Mouse (Mus musculus) A20 (cell line): ENCODE measurements at regions not wholly inside any gene's neighbourhood (a gene's known extent, or its start where the extent isn't known, plus 50 kb on each side); places are given as distances from the start of the nearest gene placed in this dataset.
A peak's percentile ranks its signal among the peaks of the same experiment; 100 is the strongest.

Experiments
- DNase-seq: peaks from one replicate; pipeline ENCODE4 v3.0.0-alpha.2; 2011; ENCODE audit warnings: low read depth, low spot score

DNA sequence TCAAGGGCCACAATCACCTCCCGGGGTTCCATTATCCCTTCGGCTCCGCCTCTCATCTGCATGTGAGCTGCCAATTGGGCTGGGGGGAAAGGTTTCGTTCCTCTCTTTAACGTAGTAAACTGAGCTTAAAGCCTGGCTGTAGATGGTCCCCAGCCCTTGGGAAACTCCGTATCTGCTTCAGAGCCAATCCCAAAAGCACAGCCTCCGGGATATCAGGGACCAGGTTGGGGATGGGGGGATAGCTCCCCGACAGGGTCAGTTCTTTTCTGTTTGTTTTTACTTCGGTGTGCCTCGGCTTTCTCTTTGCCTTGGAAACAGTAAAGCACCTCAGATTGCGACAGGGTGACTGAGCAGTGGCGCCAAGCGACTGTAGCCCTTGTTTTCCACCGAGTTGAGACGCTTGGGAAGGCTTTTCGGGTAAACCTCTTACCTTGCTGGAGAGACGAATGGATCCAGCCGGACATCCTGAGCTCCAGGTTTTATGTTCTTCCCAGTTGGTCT lies 64.5 kb downstream of the Tfap2c start:
- DNase-seq: no peak

DNA sequence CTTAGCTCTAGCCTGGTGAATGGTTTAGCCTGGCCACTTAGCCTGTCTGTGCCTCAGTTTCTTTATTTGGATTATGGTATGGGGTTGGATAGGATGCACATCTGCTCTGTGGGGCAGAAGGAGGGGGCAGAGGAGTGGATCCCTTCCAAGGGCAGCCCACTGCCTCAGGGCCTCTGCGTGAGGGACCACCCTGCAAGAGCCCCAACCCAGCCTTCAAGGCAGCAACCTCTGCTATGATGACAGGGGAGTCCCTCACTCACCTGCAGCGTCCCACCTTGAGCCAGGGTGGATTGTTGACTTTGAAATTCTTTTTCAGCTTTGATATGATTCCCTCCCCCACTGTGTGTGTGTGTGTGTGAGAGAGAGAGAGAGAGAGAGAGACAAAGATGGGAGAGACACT lies 65.8 kb downstream of the Tfap2c start:
- no peak for DNase-seq

DNA sequence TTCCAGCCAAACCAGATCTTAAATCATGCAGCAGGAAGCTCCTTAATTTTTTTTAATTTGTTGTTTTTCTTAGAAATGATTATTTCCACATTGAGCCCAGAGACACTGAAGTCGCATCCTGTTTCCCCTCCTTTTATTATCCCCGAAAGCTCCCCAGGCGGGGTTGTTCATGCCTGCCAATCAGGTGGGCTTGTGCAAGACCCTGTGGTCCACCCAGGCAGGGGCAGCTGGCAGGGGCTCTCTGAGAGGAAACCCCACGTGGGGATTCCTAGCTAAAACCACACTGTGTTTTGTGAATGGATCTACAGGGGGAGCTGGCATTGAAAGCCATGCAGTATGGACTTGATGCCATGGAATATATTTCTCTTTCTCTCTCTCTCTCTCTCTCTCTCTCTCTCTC lies 66.2 kb downstream of the Tfap2c start:
- DNase-seq: no peak

DNA sequence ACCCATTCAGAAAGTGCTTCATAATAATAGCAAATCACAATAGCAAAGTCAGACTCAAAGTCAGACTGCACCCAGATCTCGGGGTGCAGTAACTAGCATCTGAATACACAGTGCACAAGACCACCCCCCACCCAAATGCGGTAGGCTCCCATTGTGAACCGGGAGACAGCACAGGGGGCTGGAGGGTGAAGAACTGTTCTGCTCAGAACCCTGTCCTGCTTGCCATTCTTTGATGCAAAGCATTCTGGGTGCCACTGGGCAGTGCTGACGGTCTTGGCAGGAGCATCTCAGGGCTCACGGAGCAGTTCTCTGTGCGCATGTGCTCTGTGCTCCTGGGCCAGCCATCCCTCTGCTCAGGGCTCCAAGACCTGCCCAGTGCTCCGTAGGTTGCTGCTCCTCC lies 69.8 kb downstream of the Tfap2c start:
- DNase-seq: no peak

DNA sequence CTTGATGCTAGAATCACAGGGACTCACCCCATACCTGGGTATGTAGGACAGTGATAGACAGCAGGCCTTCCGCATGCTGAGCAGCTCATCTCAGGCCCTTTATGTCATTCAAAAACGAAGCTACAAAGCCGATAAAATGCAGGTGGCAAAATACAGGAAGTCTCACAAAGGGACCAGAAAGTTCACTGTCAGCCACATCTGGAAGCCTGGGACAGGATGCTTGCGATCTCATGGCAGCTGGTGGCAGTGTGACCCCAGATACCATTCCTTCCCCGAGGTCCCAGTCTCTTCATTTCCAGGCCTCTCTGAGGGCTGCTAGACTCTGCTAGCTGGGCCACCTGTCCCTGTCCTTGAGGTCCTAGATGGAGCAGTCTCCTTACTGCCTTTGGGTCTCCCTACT lies 70.6 kb downstream of the Tfap2c start:
- peak; percentile 19 for DNase-seq

DNA sequence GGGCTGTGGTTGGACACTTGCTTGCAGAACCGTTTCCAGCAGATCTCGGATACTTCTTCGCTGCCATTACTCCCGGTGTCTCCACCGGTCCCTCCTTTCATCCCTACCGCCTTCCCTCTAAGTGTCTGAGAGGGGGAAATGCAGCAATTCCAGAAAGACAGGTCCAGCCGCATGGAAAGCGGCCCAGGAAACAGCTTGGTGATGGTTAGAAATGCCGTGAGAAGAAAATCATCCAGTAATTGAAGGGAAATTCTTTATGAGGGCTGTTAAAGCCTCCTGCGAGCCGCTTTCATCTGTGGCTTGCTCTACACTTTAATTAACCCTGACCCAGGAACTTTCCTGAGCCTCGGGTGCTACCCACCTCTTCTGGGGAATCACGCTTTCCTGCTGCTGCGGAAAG lies 74.3 kb downstream of the Tfap2c start:
- no peak for DNase-seq

DNA sequence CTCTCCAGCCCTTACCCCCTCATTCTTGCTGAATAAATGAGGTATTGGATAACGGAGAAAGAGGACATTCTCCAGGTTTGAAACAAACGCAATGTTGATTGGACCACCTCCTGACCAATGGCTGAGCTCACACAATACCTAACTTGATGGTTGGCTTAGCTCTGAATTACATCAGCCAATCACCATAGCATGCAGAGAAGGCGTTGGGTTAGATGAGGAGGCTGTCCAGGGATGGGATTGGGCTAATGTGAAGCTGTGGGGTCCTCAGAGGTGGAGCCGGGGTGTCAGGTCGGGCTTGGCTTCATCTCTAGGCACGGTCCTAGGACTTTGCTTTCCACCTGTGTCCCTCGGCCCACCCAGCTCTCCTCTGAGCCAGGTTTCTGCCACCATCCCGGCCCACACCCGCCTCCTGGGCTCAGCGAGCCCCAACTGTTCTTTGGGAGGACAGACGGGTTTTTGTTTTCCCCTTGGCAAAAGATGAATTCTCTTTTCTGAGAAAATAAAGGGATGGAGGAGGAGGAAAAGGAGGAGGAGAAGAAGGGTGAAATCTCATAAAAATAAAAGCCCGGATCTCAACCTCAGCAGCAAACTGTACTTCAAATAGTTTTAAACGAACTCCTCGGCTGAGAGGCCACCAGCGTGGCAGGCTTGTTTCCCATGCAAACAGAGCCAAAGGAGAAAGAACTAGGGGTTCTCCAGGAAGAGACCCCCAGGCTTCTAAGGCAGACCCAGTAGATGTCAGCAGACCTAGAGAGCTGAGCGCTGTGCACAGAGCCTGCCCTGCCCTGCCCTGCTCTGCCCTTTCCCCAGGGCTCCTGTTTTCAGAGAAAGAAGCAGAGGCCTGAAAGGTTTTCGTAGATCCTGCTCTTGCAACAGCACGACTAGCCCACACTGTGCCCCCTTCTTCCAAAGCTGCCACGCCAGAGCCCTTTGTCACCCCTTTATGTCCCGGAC lies 78.2 kb downstream of the Tfap2c start:
- DNase-seq: no peak

DNA sequence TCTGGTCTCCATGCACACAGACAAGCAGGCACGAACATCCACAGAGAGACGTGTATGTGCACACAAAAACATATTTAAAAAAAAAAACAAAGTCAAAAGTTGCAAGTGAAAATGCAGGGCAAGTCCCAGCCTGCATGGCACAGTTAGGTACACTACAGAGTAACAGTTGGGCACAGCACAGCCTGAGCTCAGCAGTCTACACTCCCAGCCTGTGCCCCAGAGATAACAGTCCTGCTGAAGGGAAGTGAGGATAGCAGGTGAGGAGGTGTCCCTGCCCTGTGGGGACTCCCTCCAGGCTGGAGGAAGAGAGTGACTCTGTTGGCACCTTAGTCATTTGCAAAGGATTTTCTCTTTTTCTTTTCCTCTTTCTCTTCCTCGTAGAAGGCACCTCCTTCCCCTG lies 80.9 kb downstream of the Tfap2c start:
- peak; percentile 16 for DNase-seq

DNA sequence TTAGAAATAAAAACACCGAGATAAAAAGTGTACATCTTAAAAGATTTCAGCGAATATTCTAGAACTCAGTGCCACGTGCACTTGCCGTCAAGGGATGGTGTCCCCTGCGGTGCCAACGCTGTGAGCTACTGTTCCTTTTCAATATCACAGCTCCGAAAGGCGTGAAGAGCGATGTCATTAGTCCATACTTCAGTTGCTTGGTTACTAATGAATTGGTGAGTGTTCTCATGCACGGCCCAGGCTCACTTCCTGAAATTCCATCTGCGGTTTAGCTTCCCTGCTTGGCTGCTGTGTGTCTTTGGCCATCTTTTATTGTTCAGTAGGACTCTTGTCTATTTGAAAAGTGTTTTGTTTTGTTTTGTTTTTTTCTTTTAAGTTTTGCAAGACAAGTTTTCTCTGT lies 93.2 kb downstream of the Tfap2c start:
- DNase-seq: no peak

DNA sequence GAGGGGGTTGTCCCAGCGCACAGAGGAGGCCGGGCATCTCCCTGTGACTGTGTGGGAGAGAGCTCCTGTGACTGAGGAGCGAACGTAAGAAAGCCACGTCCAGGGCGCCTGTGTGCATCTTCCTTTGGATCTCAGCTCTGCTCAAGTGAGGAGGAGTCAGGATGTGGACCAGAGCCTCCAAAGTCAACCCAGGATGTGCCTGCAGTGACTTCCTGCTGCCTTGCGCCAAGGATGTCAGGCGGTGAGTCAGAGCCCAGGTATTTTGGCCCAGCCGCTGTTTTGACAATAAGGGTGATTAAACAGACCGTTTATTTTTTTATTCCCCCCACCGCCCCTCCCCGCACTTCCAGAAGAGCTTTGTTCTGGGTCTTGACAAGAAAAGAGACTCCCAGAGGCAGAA lies 94.5 kb downstream of the Tfap2c start:
- no peak for DNase-seq

DNA sequence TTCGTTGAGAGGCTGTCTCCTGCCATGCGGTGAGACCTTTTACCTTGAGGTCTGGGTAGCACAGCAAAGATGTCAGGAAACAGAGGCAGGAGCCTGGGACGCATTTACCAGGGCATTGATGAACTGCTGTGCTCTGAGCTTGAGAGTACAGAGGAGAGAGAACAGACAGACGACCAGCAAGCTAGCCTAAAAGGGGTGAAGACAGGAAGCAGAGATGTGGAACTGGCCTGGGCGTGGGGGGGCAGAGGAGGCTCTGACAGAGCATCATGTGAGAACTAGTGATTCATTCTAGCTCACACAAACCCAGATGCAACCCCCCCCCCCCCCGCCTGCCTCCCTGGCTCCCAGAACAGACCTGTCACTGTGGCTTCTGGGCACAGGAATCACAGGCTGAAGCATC lies 95.1 kb downstream of the Tfap2c start:
- DNase-seq: no peak

DNA sequence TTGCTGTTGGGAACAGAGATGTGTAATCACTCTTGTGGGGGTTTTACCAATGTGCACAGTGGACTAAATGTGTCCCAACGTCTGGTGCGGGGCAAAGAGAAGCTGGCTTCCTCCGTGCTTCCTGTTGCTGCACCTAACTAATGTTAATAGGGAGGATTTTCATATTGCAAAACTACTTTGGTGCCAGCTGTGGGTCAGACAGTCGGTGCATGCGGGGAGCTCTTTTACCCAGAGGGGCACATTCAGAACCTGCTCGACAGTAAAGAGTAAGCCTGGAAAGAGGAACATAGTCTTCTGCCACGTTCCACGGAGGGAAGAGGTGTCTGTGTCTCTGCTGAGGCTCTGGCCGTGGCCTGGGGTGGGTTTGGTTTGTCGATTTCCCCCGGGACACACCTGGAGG lies 98.7 kb downstream of the Tfap2c start:
- DNase-seq: peak; percentile 11

DNA sequence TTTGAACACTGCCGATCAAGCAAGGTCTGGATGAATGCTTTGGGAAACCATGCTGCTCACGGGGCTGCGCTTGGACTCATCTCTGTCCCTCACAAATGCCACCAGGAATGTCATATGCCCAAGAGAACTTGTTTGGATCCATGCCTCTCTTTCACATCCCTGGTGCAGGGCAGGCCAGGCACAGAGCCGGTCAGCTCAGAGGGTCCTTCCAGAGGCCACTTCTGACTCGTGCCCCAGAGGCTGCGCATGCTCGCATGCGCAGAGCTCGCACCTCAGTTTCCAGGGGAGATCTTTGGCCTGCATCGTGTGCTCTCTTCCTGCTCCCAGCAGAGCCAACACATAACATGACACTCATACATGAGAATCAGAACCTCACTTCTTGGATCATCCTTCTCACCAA lies 111.1 kb downstream of the Tfap2c start:
- no peak for DNase-seq

DNA sequence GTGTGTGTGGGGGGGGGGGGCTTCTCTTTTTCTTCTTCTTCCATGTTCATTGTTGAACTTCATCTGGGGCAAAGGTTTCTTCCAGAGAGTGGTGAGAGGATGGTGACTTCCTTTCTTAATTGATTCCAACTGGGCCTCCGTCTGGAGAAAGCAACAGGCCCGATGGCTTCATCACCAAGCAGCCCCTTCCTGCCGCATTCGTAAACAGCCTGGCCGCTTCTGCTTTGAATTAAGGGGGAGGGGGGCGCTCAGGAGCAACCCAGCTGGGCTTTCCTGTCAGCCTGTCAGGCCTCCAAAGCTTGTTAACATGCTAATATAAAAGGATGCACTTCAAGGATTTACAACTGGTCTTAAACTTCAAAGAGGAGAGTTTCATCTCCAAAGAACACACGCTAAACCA lies 111.5 kb downstream of the Tfap2c start:
- no peak for DNase-seq

DNA sequence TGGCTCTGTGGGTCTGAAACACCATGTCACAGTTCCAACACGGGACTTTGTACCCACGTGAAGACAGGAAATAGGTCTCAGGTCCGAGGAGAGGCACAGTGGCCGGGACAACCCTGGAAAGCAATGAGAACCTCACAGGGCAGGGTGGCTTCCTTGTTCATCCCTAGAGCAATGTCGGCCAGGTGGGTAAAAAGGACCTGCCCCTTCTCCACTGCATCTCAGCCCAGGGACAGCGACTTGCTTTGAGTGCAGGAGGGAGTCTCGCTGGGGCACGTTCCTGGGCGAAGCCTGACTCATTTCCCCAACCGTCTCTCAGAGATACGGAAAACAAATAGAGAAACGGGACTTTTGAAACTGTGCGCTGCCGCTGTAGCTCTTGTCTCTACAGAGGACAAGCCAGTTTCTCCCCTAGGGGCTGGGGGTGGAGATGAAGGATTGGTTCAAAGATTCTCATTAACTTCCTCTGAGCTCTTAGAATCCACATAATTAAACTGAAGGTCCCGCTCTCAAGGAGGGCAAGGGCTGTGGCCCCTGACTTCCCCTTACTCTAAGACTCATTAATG lies 112.1 kb downstream of the Tfap2c start:
- no peak for DNase-seq

DNA sequence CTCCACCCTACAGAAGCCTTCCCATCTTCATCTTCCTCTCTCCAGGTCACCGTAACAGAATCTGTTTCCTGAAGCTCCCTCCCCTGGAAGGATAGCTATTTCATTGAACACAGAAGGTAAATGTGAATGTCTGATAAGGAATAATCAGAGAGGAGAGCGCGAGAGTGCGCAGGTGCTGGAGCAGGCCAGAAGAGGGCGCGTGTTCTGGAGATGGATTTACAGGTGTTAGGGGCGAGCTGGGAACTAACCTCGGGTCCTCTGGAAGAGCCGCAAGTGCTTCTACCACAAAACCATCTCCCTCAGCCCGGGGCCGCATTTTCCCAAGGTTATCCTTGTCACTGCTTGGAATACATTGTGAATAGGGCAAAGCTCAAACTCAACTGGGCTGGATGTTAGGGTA lies 112.8 kb downstream of the Tfap2c start:
- no peak for DNase-seq

DNA sequence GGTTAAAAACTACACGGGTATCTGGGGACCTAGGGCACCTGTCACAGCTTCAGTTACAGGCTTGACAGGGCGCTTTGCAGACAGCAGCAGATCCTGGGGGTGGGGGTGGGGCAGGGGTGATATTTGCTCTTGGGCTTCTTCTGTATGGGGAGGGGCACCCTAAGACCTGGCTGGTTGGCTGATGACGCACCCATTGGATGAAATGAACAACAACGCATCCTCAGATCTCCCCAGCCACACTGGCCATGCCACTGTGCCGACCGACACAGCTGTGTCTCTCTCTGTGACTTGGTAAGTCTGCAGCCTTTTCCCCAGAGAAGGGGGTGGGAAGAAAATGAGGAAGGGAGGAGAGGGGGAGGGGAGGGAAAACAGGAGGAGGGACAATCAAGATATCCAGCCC lies 114.3 kb downstream of the Tfap2c start:
- DNase-seq: no peak

DNA sequence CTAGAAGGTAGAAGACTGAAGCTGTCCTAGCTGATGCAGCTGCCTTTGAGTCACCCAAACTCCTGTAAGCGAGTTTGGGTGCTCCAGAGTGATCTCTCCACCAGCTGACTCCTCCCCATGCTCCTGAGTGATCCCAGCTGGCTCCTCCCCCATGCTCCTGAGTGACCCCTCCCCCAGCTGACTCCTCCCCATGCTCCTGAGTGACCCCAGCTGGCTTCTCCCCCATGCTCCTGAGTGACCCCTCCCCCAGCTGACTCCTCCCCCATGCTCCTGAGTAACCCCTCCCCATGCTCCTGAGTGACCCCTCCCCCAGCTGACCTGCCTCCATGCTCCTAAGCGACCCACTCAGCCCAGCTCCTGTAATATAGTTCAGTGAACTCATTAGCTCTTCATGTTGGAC lies 123.7 kb downstream of the Tfap2c start:
- DNase-seq: no peak

DNA sequence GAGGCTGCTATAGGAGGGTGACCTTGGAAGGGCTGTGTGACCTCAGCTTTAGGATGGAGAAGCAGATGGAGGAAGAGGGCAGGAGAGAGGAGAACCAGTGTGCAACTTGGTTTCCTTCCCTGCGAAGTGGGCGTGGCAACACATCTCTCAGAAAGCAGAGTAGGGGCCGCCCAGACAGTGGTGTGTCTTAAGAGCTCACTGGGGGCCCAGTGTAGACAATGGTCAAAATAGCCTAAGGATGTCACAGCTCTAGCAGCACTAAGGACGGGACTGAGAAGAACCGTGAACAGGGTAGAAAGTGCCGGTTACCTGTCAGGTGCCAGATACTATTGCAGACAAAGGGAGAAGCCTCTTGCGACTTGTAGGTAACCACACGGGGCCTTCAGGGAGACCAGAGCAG lies 125.2 kb downstream of the Tfap2c start:
- DNase-seq: no peak

DNA sequence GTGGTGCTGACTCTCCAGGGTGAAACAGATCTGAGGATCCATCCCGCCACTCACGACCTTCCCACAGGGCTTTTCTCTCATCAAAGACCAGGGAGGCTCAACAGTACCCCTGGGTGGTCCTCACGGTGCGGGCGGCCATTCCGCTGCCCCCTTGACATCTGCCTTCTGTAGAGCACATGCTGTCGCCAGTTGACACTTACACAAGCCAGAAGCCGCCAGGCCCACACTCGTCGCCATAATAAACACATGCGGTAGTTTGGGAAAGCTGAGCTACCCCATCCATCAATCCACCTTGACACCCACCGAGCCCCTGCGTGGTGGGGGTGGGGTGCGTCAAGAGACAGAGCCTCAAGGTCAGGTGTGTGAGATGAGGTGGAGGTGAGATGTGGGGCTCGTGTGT lies 125.7 kb downstream of the Tfap2c start:
- no peak for DNase-seq

DNA sequence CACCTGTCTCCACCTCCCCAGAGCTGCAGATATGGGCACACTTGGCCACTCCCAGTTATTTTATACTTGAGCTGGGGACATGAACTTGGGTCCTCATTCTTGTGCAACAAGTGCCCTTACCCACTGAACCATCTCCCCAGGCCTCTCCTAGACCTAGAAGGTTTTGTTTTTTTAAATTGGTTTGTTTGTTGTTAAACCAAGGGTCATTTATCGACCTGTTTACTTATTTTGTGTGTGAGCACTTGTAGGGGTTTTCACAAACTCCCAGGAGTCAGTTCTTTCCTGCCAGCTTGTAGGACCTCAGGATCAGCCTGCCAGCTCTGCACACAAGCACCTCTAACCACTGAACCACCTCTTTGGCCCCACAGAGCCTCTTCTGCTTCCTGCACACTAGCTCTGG lies 140.8 kb downstream of the Tfap2c start:
- DNase-seq: no peak

DNA sequence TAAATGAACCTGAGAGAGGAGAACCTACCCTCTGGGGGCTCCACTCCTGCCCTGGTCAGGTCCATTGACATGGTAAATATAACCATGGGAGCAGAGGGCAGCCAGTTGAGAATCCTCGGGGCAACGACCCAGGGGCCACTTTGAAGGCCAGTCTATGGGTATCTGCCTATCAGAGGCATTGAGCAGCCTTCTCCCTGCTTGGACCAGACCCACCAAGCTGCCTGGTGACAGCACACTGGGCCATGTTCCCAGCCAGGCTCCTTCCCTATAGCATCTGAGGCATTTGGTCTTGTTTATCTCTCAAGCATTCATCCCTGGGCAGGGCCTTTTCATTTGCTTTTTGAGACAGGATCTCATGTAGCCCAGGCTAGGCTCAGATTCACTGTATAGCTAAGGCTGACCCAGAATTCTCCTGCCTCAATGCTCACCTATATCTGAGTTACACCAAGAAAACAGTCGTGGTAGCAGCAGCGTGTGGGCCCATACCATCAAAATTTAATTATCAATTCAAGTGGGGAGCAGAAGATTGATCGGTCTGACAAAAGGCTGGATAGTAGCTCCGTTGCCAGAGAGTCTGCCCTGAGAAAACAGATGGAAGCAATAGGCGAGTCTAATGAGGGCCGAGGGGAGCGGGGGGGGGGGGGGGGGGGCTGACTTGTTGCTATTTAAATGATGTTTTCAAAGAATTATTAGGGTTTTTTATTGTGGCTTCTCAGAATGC lies 141.7 kb downstream of the Tfap2c start:
- no peak for DNase-seq

DNA sequence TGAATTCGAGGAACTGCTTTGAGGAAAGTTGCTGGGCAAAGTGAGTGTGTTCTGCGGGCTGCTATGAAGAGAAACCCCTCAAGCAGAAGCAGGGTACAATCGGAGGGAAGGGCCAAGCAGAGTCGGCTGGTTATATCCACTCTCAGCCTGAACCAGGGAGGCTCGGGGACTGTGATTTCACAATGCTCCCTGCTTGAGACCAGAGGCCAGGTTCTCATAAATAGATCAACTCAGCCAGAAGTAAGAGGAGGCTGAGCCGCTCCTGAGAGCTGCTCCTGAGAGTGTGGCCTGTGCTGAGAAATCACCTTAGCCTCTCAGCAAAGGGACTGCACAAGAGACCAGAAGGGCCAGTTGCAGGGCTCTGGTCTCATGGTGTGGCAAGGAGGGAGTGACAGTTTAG lies 149.6 kb downstream of the Tfap2c start:
- DNase-seq: no peak
